ENCODE assay signal across 30 mouse cellular contexts in genomic region chr8:57974093-57974492, GRCm38 (mm10).
DNase-seq lines count a peak whose midpoint lies in the region; ATAC-seq and TF ChIP-seq lines count a peak whose summit lies in the region.
"Had no signal": no experiment of that assay in that cellular context is flagged by ENCODE, and none has a peak within 500 bp of the region (broad histone marks: within the 10 kb centered on the region; RNA-seq: fewer than 3 reads in every experiment).

No protein-coding gene starts in this region.

- no peaks in the 10 kb centered on the region for H3K36me3 ChIP-seq in hindbrain, embryonic 12.5 days
- no peaks in the 10 kb centered on the region for H3K36me3 ChIP-seq in hindbrain, postnatal 0 days (ENCODE audit: insufficient read depth, low read length)
- H3K36me3 ChIP-seq in neural tube, embryonic 13.5 days: no peaks in the 10 kb centered on the region
- no peaks in the 10 kb centered on the region for H3K36me3 ChIP-seq in neural tube, embryonic 15.5 days
- no peaks in the 10 kb centered on the region for H3K36me3 ChIP-seq in liver, embryonic 11.5 days (ENCODE audit: control insufficient read depth, insufficient read depth, low read length)
- H3K36me3 ChIP-seq: liver, embryonic 15.5 days; midbrain, embryonic 12.5 days had no signal

- WGBS in hindbrain, embryonic 12.5 days: 52% methylated on average over 2 of the region's 2 CpGs
- WGBS in hindbrain, postnatal 0 days: 33% methylated on average over 2 of the region's 2 CpGs
- 19% methylated on average over 2 of the region's 2 CpGs for WGBS in neural tube, embryonic 13.5 days
- WGBS in neural tube, embryonic 15.5 days: 32% methylated on average over 2 of the region's 2 CpGs
- 48% methylated on average over 2 of the region's 2 CpGs for WGBS in liver, embryonic 11.5 days

- no peaks in the 10 kb centered on the region for H3K27me3 ChIP-seq in hindbrain, embryonic 12.5 days
- H3K27me3 ChIP-seq in hindbrain, postnatal 0 days (ENCODE audit: insufficient read depth, low read length): no peaks in the 10 kb centered on the region
- H3K27me3 ChIP-seq in neural tube, embryonic 13.5 days: no peaks in the 10 kb centered on the region
- H3K27me3 ChIP-seq in neural tube, embryonic 15.5 days (replicated peaks): no peaks in the 10 kb centered on the region
- H3K27me3 ChIP-seq in liver, embryonic 11.5 days (replicated peaks; ENCODE audit: control insufficient read depth, insufficient read depth, low read length): no peaks in the 10 kb centered on the region
- H3K27me3 ChIP-seq: CH12.LX; liver, embryonic 15.5 days; midbrain, embryonic 12.5 days had no signal

- peak; percentile 44 to 52 for DNase-seq in cerebellum, postnatal 10 days
- no peak for DNase-seq in cerebellum, adult 18-20 months
- no peak for DNase-seq in hindbrain, postnatal 0 days (ENCODE audit: low spot score)
- no peak for DNase-seq in liver, embryonic 11.5 days (ENCODE audit: low spot score)
- no peak for DNase-seq in thymus, postnatal 4 days
- DNase-seq: adrenal gland, adult 2 months; adrenal gland, postnatal 36 days; cerebellum, adult 8-10 months; cerebellum, postnatal 36 days; gastrocnemius, adult 2 months; gastrocnemius, postnatal 36 days; heart, adult 18-20 months; heart, postnatal 36 days; kidney, adult 11 months; kidney, postnatal 36 days; liver; lung, embryonic 14.5 days; lung, postnatal 14 days; right cerebral cortex, postnatal 4 days; thymus, adult 2 months had no signal

- peak; percentile 45; the same call in 1 of the 2 replicates for ATAC-seq in hindbrain, embryonic 12.5 days (ENCODE audit: low FRiP score)
- ATAC-seq in hindbrain, postnatal 0 days: no peak
- 0 out of 2 replicates have a peak, but pooled peaks have one; percentile 42 for ATAC-seq in neural tube, embryonic 13.5 days (ENCODE audit: low read depth)
- no peak for ATAC-seq in neural tube, embryonic 15.5 days (ENCODE audit: low FRiP score)
- ATAC-seq in liver, embryonic 11.5 days (replicated peaks; ENCODE audit: low FRiP score): no peak
- ATAC-seq: activated CD4-positive, CD25-positive, alpha-beta regulatory T cell, adult 4 months; inflammation-experienced regulatory T-cells, adult 6 months had no signal

- TF ChIP-seq CTCF in hindbrain, postnatal 0 days (IDR thresholded peaks at IDR 0.05; ENCODE audit: low read depth): no peak

- H3K9ac ChIP-seq in hindbrain, embryonic 12.5 days: no peak overlapping the region
- no peak overlapping the region for H3K9ac ChIP-seq in hindbrain, postnatal 0 days (replicated peaks; ENCODE audit: low read length)
- H3K9ac ChIP-seq in neural tube, embryonic 13.5 days: no peak overlapping the region
- H3K9ac ChIP-seq in neural tube, embryonic 15.5 days (replicated peaks): no peak overlapping the region
- no peak overlapping the region for H3K9ac ChIP-seq in liver, embryonic 11.5 days (ENCODE audit: low read depth, low read length)
- H3K9ac ChIP-seq: liver, embryonic 15.5 days; lung, embryonic 14.5 days; midbrain, embryonic 12.5 days had no signal

- peaks cover 3% of the 10 kb centered on the region; the same call in 1 of the 2 replicates for H3K4me1 ChIP-seq in hindbrain, embryonic 12.5 days
- H3K4me1 ChIP-seq in hindbrain, postnatal 0 days (ENCODE audit: insufficient read depth, low read length): no peaks in the 10 kb centered on the region
- H3K4me1 ChIP-seq in neural tube, embryonic 13.5 days (replicated peaks): peaks cover 22% of the 10 kb centered on the region
- H3K4me1 ChIP-seq in neural tube, embryonic 15.5 days: no peaks in the 10 kb centered on the region
- no peaks in the 10 kb centered on the region for H3K4me1 ChIP-seq in liver, embryonic 11.5 days (replicated peaks; ENCODE audit: control insufficient read depth, insufficient read depth, low read length)
- H3K4me1 ChIP-seq: liver, embryonic 15.5 days; midbrain, embryonic 12.5 days had no signal

- H3K27ac ChIP-seq in hindbrain, embryonic 12.5 days: no peak overlapping the region
- no peak overlapping the region for H3K27ac ChIP-seq in hindbrain, postnatal 0 days
- no peak overlapping the region for H3K27ac ChIP-seq in neural tube, embryonic 13.5 days (replicated peaks)
- H3K27ac ChIP-seq in neural tube, embryonic 15.5 days (replicated peaks): no peak overlapping the region
- no peak overlapping the region for H3K27ac ChIP-seq in liver, embryonic 11.5 days (ENCODE audit: low read depth, low read length)
- H3K27ac ChIP-seq: gastrocnemius, adult 2 months; layer of hippocampus, adult 2 months; liver, embryonic 15.5 days; midbrain, embryonic 12.5 days had no signal

- H3K4me2 ChIP-seq in hindbrain, embryonic 12.5 days (replicated peaks): no peak overlapping the region
- H3K4me2 ChIP-seq in hindbrain, postnatal 0 days (ENCODE audit: low read depth, low read length): no peak overlapping the region
- H3K4me2 ChIP-seq in neural tube, embryonic 13.5 days: no peak overlapping the region
- no peak overlapping the region for H3K4me2 ChIP-seq in neural tube, embryonic 15.5 days
- H3K4me2 ChIP-seq in liver, embryonic 11.5 days: no peak overlapping the region
- H3K4me2 ChIP-seq: heart, embryonic 11.5 days; liver, embryonic 15.5 days; lung, embryonic 14.5 days; midbrain, embryonic 12.5 days had no signal

- no peak overlapping the region for H3K4me3 ChIP-seq in hindbrain, embryonic 12.5 days
- H3K4me3 ChIP-seq in hindbrain, postnatal 0 days (ENCODE audit: low read length): no peak overlapping the region
- no peak overlapping the region for H3K4me3 ChIP-seq in neural tube, embryonic 13.5 days
- H3K4me3 ChIP-seq in neural tube, embryonic 15.5 days (replicated peaks): no peak overlapping the region
- no peak overlapping the region for H3K4me3 ChIP-seq in liver, embryonic 11.5 days (ENCODE audit: low read depth, low read length)
- H3K4me3 ChIP-seq: gastrocnemius, adult 2 months; layer of hippocampus, adult 2 months; liver, embryonic 15.5 days; midbrain, embryonic 12.5 days had no signal

- no peaks in the 10 kb centered on the region for H3K9me3 ChIP-seq in hindbrain, embryonic 12.5 days (replicated peaks)
- no peaks in the 10 kb centered on the region for H3K9me3 ChIP-seq in hindbrain, postnatal 0 days (ENCODE audit: low read length)
- no peaks in the 10 kb centered on the region for H3K9me3 ChIP-seq in neural tube, embryonic 13.5 days
- no peaks in the 10 kb centered on the region for H3K9me3 ChIP-seq in neural tube, embryonic 15.5 days (replicated peaks)
- H3K9me3 ChIP-seq in liver, embryonic 11.5 days (ENCODE audit: control insufficient read depth, low read length): no peaks in the 10 kb centered on the region
- H3K9me3 ChIP-seq: liver, embryonic 15.5 days; midbrain, embryonic 12.5 days had no signal

Comparison
In these comparisons a context has a peak if more than half of its experiments do, and no peak if none do; other contexts are left out.
1. DNase-seq: peak in cerebellum, postnatal 10 days (2 of 2); none in cerebellum, adult 18-20 months (0 of 2), hindbrain, postnatal 0 days (single experiment), liver, embryonic 11.5 days (single experiment) and thymus, postnatal 4 days (single experiment).
2. ATAC-seq: peak in hindbrain, embryonic 12.5 days (single experiment) and neural tube, embryonic 13.5 days (single experiment); none in hindbrain, postnatal 0 days (single experiment), neural tube, embryonic 15.5 days (single experiment) and liver, embryonic 11.5 days (single experiment).